Mouse (Mus musculus) left cerebral cortex, adult 9 months (tissue): ENCODE measurements around the gene Phlpp1.
A peak's percentile ranks its signal among the peaks of the same experiment; 100 is the strongest.

Source experiments
- DNase-seq, 2 experiments: peaks; one replicate each; pipeline ENCODE4 v3.0.0; 2022; ENCODE audit warnings: low spot score in 2 of 2

The Phlpp1 gene

GRCm38 (mm10) chr1:106314476-106314875 lies 142.9 kb downstream of the Phlpp1 start:
- DNase-seq = no peak

- no peak for DNase-seq
Observed at GRCm38 (mm10) chr1:106316641-106317304, 145.2 kb downstream of the Phlpp1 start.

DNA sequence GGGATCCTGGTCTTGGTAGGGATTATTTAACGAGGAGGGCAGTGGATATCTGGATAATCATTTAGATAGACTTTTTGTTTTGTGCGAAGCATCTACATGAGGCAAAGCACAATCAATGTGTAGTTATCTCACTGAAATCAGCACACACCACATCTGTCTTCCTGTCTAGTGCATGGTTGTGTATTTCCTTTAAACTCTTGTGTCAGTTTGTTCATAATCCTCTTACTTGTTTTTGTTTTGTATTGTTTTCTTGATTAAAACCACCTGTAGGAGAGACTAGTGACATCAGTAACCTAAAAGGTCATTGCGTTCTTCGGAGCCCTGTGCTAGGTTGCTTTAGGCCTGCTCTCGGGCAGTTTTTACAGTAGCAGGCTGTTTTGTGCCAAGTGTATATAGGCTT lies 146.8 kb downstream of the Phlpp1 start:
- DNase-seq = no peak

- DNase-seq = no peak
Observed at GRCm38 (mm10) chr1:106320583-106320982, 149.0 kb downstream of the Phlpp1 start.

DNA sequence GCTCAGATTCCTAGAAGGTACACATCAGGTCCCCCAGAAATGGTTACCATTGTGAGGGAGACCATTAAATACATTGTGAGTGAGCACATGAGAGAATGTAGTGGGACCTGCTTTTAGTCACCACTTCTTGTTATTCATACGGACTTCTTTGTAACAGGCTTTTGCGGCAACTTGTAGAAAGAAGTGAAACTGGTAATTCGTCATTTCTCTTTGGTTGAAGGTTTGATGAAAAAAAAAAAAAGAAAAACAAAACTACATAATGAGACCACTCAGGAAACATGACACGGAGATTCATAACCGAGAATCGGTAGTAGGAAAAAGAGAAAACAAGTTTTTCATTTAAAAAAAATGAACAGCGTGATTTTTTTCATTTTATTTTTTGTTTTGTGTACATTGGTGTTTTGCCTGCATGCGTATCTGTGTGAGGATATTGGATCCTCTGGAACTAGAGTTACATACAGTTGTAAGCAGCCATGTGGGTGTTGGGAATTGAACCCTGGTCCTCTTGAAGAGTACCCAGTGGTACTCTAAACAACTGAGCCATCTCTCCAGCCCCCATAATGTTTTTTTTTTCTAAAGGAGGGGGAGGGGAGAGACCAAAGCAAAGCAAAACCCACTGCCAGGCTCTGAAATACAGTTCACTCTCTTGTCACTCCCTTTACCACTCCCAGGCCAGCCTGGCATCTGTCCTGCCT lies 150.0 kb downstream of the Phlpp1 start:
- no peak for DNase-seq

DNA sequence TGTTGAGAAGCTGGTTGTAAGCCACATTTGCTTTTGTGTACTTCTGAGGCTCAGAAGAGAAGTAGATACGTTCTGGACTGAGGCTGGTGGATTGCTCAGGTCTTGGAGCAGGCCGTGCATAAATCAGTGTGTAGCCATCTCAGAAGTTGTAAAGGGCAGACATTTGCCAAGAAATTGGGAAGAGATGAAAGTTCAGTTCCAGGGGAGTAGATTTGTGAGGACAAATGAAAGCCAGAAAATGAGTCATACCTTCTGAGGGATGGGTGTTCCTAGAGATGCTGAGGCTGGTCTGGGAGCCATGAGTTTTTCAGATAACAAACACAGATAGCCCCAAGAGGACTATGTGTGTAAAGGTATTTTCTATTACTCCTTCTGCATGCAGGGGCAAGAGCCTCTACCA lies 155.1 kb downstream of the Phlpp1 start:
- no peak for DNase-seq

DNA sequence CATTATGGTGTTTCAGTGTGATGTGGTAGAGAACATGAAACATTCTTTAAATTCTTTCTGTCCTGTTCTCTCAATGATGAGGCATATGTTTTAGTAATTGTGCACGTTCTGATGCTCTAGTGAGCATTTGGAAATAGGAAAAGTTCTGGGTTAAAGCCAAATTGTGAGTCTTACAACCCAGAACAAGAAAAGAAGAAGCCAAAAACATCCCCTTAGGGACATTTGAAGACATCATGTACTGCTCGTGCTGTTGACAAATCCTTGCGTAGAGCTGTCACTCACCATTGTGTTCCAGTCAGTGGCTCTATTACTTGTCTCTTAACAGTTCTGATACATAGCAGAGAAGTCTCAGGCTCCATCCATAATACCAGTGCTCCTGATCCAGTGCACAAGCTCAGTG lies 170.5 kb downstream of the Phlpp1 start:
- no peak for DNase-seq

GRCm38 (mm10) chr1:106345265-106345664 lies 173.7 kb downstream of the Phlpp1 start:
- DNase-seq = no peak

GRCm38 (mm10) chr1:106346776-106347175 lies 175.2 kb downstream of the Phlpp1 start:
- no peak for DNase-seq

DNA sequence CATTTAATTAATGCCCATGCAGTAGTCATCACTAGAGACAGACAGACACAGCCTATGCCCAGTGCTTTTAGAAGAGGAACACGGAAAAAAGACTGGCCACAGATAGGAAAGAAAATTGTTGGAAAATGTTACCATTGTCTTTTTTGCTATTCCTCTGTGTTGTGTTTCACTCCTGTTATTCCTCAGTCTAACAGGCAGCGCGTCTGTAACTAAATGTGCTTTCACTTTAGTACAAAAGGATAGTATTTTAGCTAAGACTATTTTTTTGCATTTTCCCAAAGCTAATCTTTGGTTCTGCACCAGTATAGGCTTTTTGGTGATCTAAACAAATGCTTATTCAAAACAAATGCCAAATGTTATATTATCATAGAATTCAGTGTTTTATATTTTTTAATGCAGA lies 177.6 kb downstream of the Phlpp1 start:
- DNase-seq = no peak

GRCm38 (mm10) chr1:106351512-106351911 lies 180.0 kb downstream of the Phlpp1 start:
- DNase-seq = no peak

- DNase-seq = peak; percentile 19 to 40
Observed at GRCm38 (mm10) chr1:106352801-106353511, 181.4 kb downstream of the Phlpp1 start.

- DNase-seq = no peak
Observed at GRCm38 (mm10) chr1:106353993-106354392, 182.4 kb downstream of the Phlpp1 start.

GRCm38 (mm10) chr1:106359474-106359873 lies 187.9 kb downstream of the Phlpp1 start:
- DNase-seq = no peak

GRCm38 (mm10) chr1:106362841-106363604 lies 191.5 kb downstream of the Phlpp1 start:
- DNase-seq = no peak

DNA sequence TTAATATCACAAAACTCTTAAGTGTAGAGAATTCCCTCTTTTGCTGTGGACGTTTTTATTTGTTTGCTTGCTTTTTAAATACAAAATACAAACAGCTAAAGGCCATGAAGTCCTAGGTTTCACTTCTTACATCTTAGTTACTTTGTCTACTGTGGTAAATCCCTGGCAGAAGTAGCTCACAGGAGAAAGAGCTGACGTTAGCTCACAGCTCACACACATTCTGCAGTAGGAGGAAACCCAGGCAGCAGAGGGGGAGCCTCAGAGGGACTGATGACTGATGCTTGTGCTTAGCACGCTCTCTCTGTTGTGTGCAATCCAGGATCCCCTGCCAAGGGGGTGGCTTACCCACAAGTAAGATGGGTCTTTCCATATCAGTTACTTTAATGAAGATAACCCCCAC lies 197.8 kb downstream of the Phlpp1 start:
- DNase-seq = no peak

DNA sequence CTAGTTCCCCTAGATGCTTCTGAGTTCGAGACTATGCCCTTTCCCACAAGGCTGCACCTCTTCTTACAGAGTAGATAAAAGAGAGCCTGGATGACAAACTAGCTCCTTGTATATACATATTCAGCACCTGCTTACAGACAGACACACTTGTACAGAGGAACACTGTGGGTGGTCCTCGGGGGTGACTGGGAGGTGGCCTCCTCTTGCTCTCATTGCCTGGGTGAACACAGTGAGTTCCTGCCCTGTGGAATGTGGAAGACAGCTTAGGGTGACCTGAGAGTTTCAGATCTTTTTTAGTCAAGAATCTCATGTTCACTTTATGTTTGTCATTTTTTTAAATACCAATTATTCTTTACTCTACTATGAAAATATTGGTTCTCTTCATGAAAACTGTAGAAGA lies 200.9 kb downstream of the Phlpp1 start:
- DNase-seq = no peak

GRCm38 (mm10) chr1:106373656-106374055 lies 202.1 kb downstream of the Phlpp1 start:
- no peak for DNase-seq

- DNase-seq = no peak
Observed at GRCm38 (mm10) chr1:106374274-106374673, 202.7 kb downstream of the Phlpp1 start.

DNA sequence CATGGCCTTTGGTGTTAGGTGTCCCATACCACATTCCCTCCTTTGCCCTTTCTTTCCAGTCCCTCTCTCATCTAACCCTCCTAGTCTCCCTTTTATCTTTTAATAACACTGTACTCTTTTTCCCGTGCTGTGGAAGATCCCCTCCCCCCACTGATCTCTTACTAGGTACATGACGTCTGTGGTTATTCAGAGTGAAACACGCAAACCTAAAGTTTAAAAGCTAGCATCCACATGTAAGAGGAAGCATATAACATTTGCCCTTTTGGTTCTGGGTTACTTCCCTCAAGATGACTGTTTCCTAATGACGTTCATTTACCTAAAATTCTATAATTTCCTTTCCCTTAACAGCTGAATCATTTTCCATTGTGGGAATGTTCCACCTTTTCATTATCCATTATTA lies 203.4 kb downstream of the Phlpp1 start:
- no peak for DNase-seq

- no peak for DNase-seq
Observed at GRCm38 (mm10) chr1:106376003-106376402, 204.5 kb downstream of the Phlpp1 start.

GRCm38 (mm10) chr1:106380465-106380864 lies 208.9 kb downstream of the Phlpp1 start:
- DNase-seq = no peak
